Mouse (Mus musculus) spleen, adult 2 months (tissue): ENCODE results near the gene Krt1. TPM values are rescaled to one million over a fixed set of nuclear protein-coding genes. Genes with fewer than 3 reads are reported as not detected.

Experiments used
- DNase-seq, 2 experiments: peaks; one replicate each; pipeline versions ENCODE4 v3.0.0 to v3.0.0-alpha.2; 2012 to 2021; ENCODE audit warnings: low spot score in 2 of 2, low read depth in 1 of 2
- H3K27ac ChIP-seq: fragments of 200-500 bp; 2 replicates; pipeline ENCODE4 v1.5.1; 2012; ENCODE audit warnings: low read length, inconsistent platforms; ENCODE audit not compliant: insufficient read depth
- H3K27me3 ChIP-seq: fragments of 200-500 bp; 2 replicates; pipeline ENCODE4 v1.6.1; 2012; ENCODE audit warnings: mild to moderate bottlenecking, moderate library complexity, low read length, inconsistent platforms; ENCODE audit not compliant: control insufficient read depth, insufficient read depth
- H3K36me3 ChIP-seq: fragments of 200-500 bp; 2 replicates; pipeline ENCODE4 v1.6.1; 2012; ENCODE audit warnings: mild to moderate bottlenecking, low read length, inconsistent platforms; ENCODE audit not compliant: control insufficient read depth, insufficient read depth
- H3K4me1 ChIP-seq: fragments of 200-500 bp; 2 replicates; pipeline ENCODE4 v1.6.1; 2011; ENCODE audit warnings: inconsistent platforms; ENCODE audit not compliant: control insufficient read depth, insufficient read depth, insufficient read length
- H3K4me3 ChIP-seq: fragments of 200-500 bp; 2 replicates; pipeline ENCODE4 v1.5.1; 2011; ENCODE audit warnings: mild to moderate bottlenecking, inconsistent platforms; ENCODE audit not compliant: insufficient read depth, insufficient read length; ENCODE audit errors: extremely low read depth
- CTCF ChIP-seq: fragments of 200-500 bp; IDR thresholded peaks from 2 replicates; pipeline ENCODE4 v1.5.1; 2011; ENCODE audit warnings: mild to moderate bottlenecking, inconsistent platforms; ENCODE audit not compliant: insufficient read depth, insufficient read length, insufficient replicate concordance; ENCODE audit errors: extremely low read depth
- POLR2A ChIP-seq: fragments of 200-500 bp; IDR thresholded peaks from 2 replicates; pipeline ENCODE4 v1.6.1; 2011; ENCODE audit warnings: low read depth, low read length, inconsistent platforms
- WGBS: fragments of 180-500 bp; shearing (Covaris S2); methylation state at CpG from one replicate; pipeline ENCODE4 v1.1.7; 2018; 5-methylcytosine and 5-hydroxymethylcytosine counted together
- polyA plus RNA-seq: library from polyadenylated mRNA; depleted of rRNA; stranded (reverse); fragments of >200 nt; gene quantifications from 2 replicates; pipeline ENCODE4 v1.2.3, GENCODE M21; 2012; rRNA removed

Krt1 gene
- polyA plus RNA-seq, 1 experiment, result 0.22 TPM

GRCm38 (mm10) chr15:101817875-101818274, 32.7 kb downstream of the Krt1 start, which contains the start of gene Krt2:
Gene Krt2 (minus strand): TSS chr15:101818169.
- H3K27me3 ChIP-seq, result no peaks in the 10 kb centered on the region
- no peak within 1 kb of the TSS for H3K27ac ChIP-seq
- no peak for DNase-seq
- TF ChIP-seq POLR2A, result no peak
- TF ChIP-seq CTCF, result no peak
- WGBS, result 77% methylated on average over 16 of the region's 16 CpGs
- H3K4me1 ChIP-seq, result no peaks in the 10 kb centered on the region
- no peak within 1 kb of the TSS for H3K4me3 ChIP-seq
- H3K36me3 ChIP-seq, result no peaks in the 10 kb centered on the region

DNA sequence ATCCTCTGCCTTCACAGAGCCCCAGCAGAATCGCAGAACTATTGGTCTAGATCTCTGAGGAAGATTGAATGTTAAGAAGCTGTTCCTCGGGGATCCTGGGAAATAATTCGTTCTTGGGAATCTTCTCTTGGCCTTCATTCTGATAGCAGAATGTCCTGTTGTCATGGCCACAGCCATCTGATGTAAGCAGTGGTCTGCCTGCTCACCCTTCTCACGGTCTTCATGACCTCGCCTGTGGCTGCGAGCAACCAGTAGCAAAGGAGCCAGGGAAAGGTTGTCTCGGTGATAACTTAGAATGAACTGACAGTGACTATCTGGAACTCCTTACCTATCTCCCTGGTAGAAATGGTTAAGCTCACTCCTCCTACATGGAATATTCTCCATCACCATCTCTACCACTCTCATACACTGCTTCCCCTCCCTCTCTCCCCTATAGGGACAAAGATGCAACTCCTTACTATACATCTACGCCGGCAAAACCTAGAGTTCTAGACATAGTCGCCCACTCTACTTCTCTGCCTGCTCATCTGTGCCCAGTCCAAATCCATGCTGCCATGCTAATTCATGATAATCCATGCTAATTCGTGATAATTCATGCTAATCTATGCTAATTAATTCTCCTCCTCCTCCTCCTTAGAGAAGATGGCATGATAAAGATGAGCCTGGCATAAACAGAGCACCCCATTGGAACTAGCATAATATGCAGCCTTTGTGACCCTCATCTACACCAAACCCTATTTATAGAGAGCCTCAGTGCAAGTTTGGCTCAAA, 47.4 kb downstream of the Krt1 start:
- no peak for DNase-seq
- Histone ChIP-seq H3K27me3 (no peaks in the 10 kb centered on the region), H3K27ac (no peak overlapping the region), H3K4me3 (no peak overlapping the region), H3K36me3 (no peaks in the 10 kb centered on the region), H3K4me1 (no peaks in the 10 kb centered on the region)
- 74% methylated on average over 11 of the region's 11 CpGs for WGBS
- TF ChIP-seq POLR2A (no peak), CTCF (no peak)

DNA sequence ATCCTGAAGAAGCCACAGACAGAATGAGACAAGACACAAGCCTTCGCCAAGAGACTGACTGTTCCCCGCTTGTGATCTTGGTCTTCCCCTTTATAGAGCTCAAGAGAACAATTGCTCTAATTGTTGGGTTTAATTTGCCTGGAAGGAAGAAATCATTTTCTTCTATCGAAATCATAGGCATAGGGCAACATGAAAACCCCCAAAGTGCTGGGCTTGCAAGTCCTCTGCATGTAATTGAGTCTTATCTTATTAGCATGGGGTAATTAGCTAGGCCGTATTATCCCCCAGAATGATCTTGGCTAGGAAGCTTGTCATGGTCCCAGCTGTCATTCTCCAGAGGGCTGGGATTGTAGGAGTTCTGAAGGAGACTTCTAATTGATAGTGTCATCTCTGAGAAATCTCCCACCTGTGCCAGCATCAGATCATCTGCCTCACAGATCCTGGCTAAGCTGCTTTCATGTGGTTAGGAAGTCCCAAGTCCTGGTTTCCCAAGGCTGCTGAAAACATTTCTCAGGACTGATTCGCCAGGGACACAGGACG, 48.2 kb downstream of the Krt1 start, which contains the start of gene Krt73:
Gene Krt73 (minus strand): TSS at position 51 of the 540 bp plus-strand sequence.
- Histone ChIP-seq H3K27ac (no peak within 1 kb of the TSS), H3K36me3 (no peaks in the 10 kb centered on the region), H3K4me1 (no peaks in the 10 kb centered on the region), H3K4me3 (no peak within 1 kb of the TSS), H3K27me3 (no peaks in the 10 kb centered on the region)
- DNase-seq, result no peak
- no peak for TF ChIP-seq POLR2A
- no peak for TF ChIP-seq CTCF
- 81% methylated on average over 6 of the region's 6 CpGs for whole genome bisulfite sequencing

Other genes with a start within 250 kb of the Krt1 start
- gene Gm5414, start 222.6 kb downstream of the Krt1 start, polyA plus RNA-seq, result not detected in 2 replicates
- gene Gm5478, start 203.4 kb downstream of the Krt1 start, polyA plus RNA-seq, result not detected in 2 replicates
- gene Krt6b, start 170.5 kb downstream of the Krt1 start, polyA plus RNA-seq, result not detected in 2 replicates
- gene Krt6a, start 156.5 kb downstream of the Krt1 start, polyA plus RNA-seq, result not detected in 2 replicates
- not detected in 2 replicates for gene Krt5, start 137.9 kb downstream of the Krt1 start, polyA plus RNA-seq
- gene Krt71, start 107.7 kb downstream of the Krt1 start, polyA plus RNA-seq, result not detected in 2 replicates
- gene Krt72, start 64.3 kb downstream of the Krt1 start, polyA plus RNA-seq, result not detected in 2 replicates
- not detected in 2 replicates for gene Krt73, start 48.4 kb downstream of the Krt1 start, polyA plus RNA-seq
- gene Krt2, start 32.6 kb downstream of the Krt1 start, polyA plus RNA-seq, result not detected in 2 replicates
- not detected in 2 replicates for gene Krt77, start 18.9 kb upstream of the Krt1 start, polyA plus RNA-seq
- gene Krt76, start 42.1 kb upstream of the Krt1 start, polyA plus RNA-seq, result 0.07 TPM in 1 of 2 replicates, not detected in the other
- 0.05 TPM in 1 of 2 replicates, not detected in the other for gene Krt4, start 73.9 kb upstream of the Krt1 start, polyA plus RNA-seq
- not detected in 2 replicates for gene Krt79, start 89.5 kb upstream of the Krt1 start, polyA plus RNA-seq
- gene Krt78, start 103.5 kb upstream of the Krt1 start, polyA plus RNA-seq, result not detected in 2 replicates
- 2.2 and 3.0 TPM in 2 replicates for gene Krt8, start 153.7 kb upstream of the Krt1 start, polyA plus RNA-seq
- 2.1 and 2.2 TPM in 2 replicates for gene Krt18, start 177.4 kb upstream of the Krt1 start, polyA plus RNA-seq
- gene Eif4b, start 223.0 kb upstream of the Krt1 start, polyA plus RNA-seq, result 59.7 and 65.8 TPM in 2 replicates
- 44.5 and 46.3 TPM in 2 replicates for gene Tns2, start 249.6 kb upstream of the Krt1 start, polyA plus RNA-seq